Mouse (Mus musculus): ENCODE measurements around the gene Wdr74.

DNA sequence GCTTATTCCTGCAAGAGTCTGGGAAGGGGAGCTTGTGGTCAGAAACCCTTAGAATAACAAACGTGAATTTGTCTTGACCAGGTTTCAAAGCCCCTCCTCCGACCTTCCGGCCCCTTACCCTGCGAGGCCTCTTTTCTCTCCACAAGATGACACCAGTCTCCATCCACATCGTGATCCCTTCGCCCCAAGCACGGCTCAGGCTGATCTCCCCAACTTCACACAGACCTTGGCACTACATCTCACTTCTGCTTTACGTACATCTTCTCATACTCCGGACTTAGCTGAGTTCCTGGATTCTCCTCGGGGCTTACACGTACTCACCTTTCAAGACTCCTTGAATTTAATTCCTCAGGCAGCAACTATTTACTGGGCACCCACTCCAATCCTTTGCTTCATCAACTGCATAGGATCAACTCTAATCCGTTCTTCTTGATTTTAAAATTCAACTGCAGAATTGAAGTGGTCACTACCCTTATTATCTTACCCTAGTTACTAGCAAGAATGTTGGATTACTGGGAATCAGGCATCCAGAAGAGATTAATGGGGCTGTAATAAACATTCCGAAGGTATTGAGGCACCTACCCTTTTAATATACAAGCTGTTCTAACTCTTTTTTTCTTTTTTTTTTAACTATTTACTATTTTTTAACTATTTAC, 21.5 kb upstream of the Wdr74 start:
- TF ChIP-seq EP300 (IDR thresholded peaks at IDR 0.05) (no peak), CTCF (IDR thresholded peaks at IDR 0.05) (no peak)

Measured in lung, postnatal 0 days (tissue).